Mouse (Mus musculus) CH12.LX (cell line): ENCODE measurements at regions not wholly inside any gene's neighbourhood (a gene's known extent, or its start where the extent isn't known, plus 50 kb on each side); places are given as distances from the start of the nearest gene placed in this dataset.
A peak's percentile ranks its signal among the peaks of the same experiment; 100 is the strongest.

Source experiments
- DNase-seq: peaks from one replicate; pipeline ENCODE4 v3.0.0-alpha.2; 2013; ENCODE audit errors: extremely low read depth
- H3K27ac ChIP-seq: 2 replicates; pipeline ENCODE4 v1.5.1; 2012; ENCODE audit warnings: low read depth, mild to moderate bottlenecking, control low read depth, moderate library complexity; ENCODE audit not compliant: insufficient read depth
- H3K27me3 ChIP-seq: replicated peaks from 2 replicates; pipeline ENCODE3; 2012; ENCODE audit warnings: inconsistent platforms
- H3K36me3 ChIP-seq, 2 experiments: replicated peaks in 1 of 2; 2 replicates each; pipeline versions ENCODE3 to v1.6.1; 2012; ENCODE audit warnings: inconsistent platforms in 1 of 2, low read length in 1 of 2, mild to moderate bottlenecking in 1 of 2, mixed read lengths in 1 of 2, moderate library complexity in 1 of 2; ENCODE audit not compliant: control insufficient read depth in 1 of 2, insufficient read depth in 1 of 2
- H3K4me1 ChIP-seq, 2 experiments: 2 replicates each; pipeline ENCODE4 v1.6.1; 2012; ENCODE audit warnings: inconsistent platforms in 1 of 2, moderate library complexity in 1 of 2; ENCODE audit not compliant: insufficient read depth in 2 of 2, control insufficient read depth in 1 of 2
- H3K4me2 ChIP-seq: 2 replicates; pipeline ENCODE4 v1.6.1; 2012; ENCODE audit warnings: low read depth, mild to moderate bottlenecking, control low read depth; ENCODE audit not compliant: poor library complexity, insufficient read depth, severe bottlenecking
- H3K4me3 ChIP-seq, 3 experiments: fragments of 150-350 bp in 1 of 3; sonication (generic) in 1 of 3; replicated peaks in 1 of 3; 2 replicates each; pipeline versions ENCODE3 to v1.5.1; 2011 to 2012; ENCODE audit warnings: low read depth in 2 of 3, low read length in 2 of 3, mild to moderate bottlenecking in 2 of 3, moderate library complexity in 2 of 3, control low read depth in 1 of 3, improper control_type of control experiment in 1 of 3, inconsistent platforms in 1 of 3, mixed read lengths in 1 of 3; ENCODE audit not compliant: poor library complexity in 1 of 3
- H3K79me2 ChIP-seq: replicated peaks from 2 replicates; pipeline ENCODE4 v1.6.1; 2012; ENCODE audit warnings: mild to moderate bottlenecking, moderate library complexity; ENCODE audit not compliant: control insufficient read depth, poor library complexity, insufficient read depth, severe bottlenecking; ENCODE audit errors: extremely low read depth
- H3K9ac ChIP-seq: 2 replicates; pipeline ENCODE4 v1.6.1; 2012; ENCODE audit warnings: low read depth, mild to moderate bottlenecking, control low read depth, moderate library complexity; ENCODE audit not compliant: insufficient read depth
- H3K9me3 ChIP-seq: replicated peaks from 2 replicates; pipeline ENCODE3; 2012; ENCODE audit warnings: low read length, inconsistent platforms, mixed read lengths
- CHD2 ChIP-seq: IDR thresholded peaks from 2 replicates; pipeline ENCODE4 v1.6.1; 2011; ENCODE audit warnings: low read length, improper control_type of control experiment
- CTCF ChIP-seq, 2 experiments: IDR thresholded peaks in 1 of 2; conservative IDR thresholded peaks in 1 of 2; 2 replicates each; pipeline ENCODE4 v1.5.1; 2011 to 2012; ENCODE audit warnings: low read depth in 2 of 2, low read length in 2 of 2, improper control_type of control experiment in 1 of 2, inconsistent platforms in 1 of 2, mild to moderate bottlenecking in 1 of 2, moderate library complexity in 1 of 2
- E2F4 ChIP-seq: IDR thresholded peaks from 2 replicates; pipeline ENCODE4 v1.6.1; 2011; ENCODE audit warnings: low read depth, low read length, improper control_type of control experiment; ENCODE audit not compliant: insufficient replicate concordance
- ELF1 ChIP-seq: IDR thresholded peaks from 2 replicates; pipeline ENCODE4 v1.6.1; 2014; ENCODE audit warnings: low read depth, mild to moderate bottlenecking, inconsistent platforms, low read length, improper control_type of control experiment
- IRF4 ChIP-seq: IDR thresholded peaks from 2 replicates; pipeline ENCODE4 v1.6.1; 2014; ENCODE audit warnings: low read depth, mild to moderate bottlenecking, inconsistent platforms, low read length, improper control_type of control experiment
- JUN ChIP-seq: IDR thresholded peaks from 2 replicates; pipeline ENCODE4 v1.6.1; 2011; ENCODE audit warnings: low read depth, mild to moderate bottlenecking, low read length, improper control_type of control experiment, moderate library complexity; ENCODE audit not compliant: insufficient read depth
- KAT2A ChIP-seq: IDR thresholded peaks from 2 replicates; pipeline ENCODE4 v1.6.1; 2012; ENCODE audit warnings: low read length, improper control_type of control experiment, inconsistent platforms; ENCODE audit not compliant: insufficient replicate concordance
- MAFK ChIP-seq: IDR thresholded peaks from 2 replicates; pipeline ENCODE4 v1.6.1; 2011; ENCODE audit warnings: low read length, improper control_type of control experiment; ENCODE audit not compliant: insufficient replicate concordance
- MAZ ChIP-seq: IDR thresholded peaks from 2 replicates; pipeline ENCODE4 v1.6.1; 2012; ENCODE audit warnings: low read depth, mild to moderate bottlenecking, inconsistent platforms, low read length, improper control_type of control experiment, moderate library complexity
- MEF2A ChIP-seq: IDR thresholded peaks from 2 replicates; pipeline ENCODE4 v1.6.1; 2014; ENCODE audit warnings: low read depth, mild to moderate bottlenecking, inconsistent platforms, low read length, improper control_type of control experiment, borderline replicate concordance
- MXI1 ChIP-seq: IDR thresholded peaks from 2 replicates; pipeline ENCODE4 v1.6.1; 2011; ENCODE audit warnings: mild to moderate bottlenecking, low read depth, low read length, improper control_type of control experiment
- NRF1 ChIP-seq: IDR thresholded peaks from 2 replicates; pipeline ENCODE4 v1.6.1; 2014; ENCODE audit warnings: low read depth, mild to moderate bottlenecking, inconsistent platforms, low read length, improper control_type of control experiment, moderate library complexity
- PAX5 ChIP-seq: IDR thresholded peaks from 2 replicates; pipeline ENCODE4 v1.6.1; 2012; ENCODE audit warnings: low read length, inconsistent platforms, mixed read lengths
- POLR2A ChIP-seq: IDR thresholded peaks from 2 replicates; pipeline ENCODE4 v1.6.1; 2011; ENCODE audit warnings: low read depth, mild to moderate bottlenecking, improper control_type of control experiment, low read length
- RAD21 ChIP-seq: IDR thresholded peaks from 2 replicates; pipeline ENCODE4 v1.6.1; 2011; ENCODE audit warnings: low read depth, mild to moderate bottlenecking, low read length, improper control_type of control experiment, moderate library complexity
- RCOR1 ChIP-seq: conservative IDR thresholded peaks from 2 replicates; pipeline ENCODE4 v1.6.1; 2012; ENCODE audit warnings: low read depth, mild to moderate bottlenecking, inconsistent platforms, low read length, improper control_type of control experiment
- SMC3 ChIP-seq: IDR thresholded peaks from 2 replicates; pipeline ENCODE4 v1.6.1; 2011; ENCODE audit warnings: low read depth, low read length, improper control_type of control experiment
- UBTF ChIP-seq: IDR thresholded peaks from 2 replicates; pipeline ENCODE4 v1.6.1; 2012; ENCODE audit warnings: low read depth, mild to moderate bottlenecking, inconsistent platforms, low read length, improper control_type of control experiment, moderate library complexity
- dilution Hi-C: fragments of 300-500 bp; cut with MboI; formaldehyde crosslinking; loops from 2 replicates; pipeline ENCODE4 v1.14.3; 2020; ENCODE audit warnings: low sequenced_read_pairs; ENCODE audit not compliant: extremely low pct_unique_long_range_greater_than_20kb, extremely low pct_ligation_motif_present
- in situ Hi-C: fragments of 300-500 bp; cut with MboI; formaldehyde crosslinking; loops from 3 replicates; pipeline ENCODE4 v1.14.3; 2019; ENCODE audit warnings: low sequenced_read_pairs, low pct_ligation_motif_present, low pct_unique_long_range_greater_than_20kb, mixed read lengths

DNA sequence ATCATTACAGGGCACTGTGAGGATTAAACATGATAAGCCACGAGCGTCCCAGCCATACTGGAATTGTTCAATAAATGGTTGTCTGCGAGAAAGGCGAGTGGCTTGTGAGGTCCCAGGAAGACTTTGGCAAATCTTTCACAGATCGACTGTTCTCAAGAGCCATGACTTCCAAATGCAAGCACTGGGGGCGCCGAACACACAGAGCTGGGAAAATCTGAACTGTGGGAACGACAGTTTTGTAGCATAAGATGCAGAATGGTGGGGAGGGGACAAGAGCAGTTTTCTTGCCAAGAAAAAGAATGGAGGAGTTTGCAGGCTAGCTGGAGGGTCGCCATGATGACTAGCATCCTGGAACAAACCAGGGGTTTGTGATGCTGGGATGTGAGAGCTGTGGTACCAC lies 300.8 kb downstream of the Bcor start:
- dilution Hi-C loops: no loop called here

DNA sequence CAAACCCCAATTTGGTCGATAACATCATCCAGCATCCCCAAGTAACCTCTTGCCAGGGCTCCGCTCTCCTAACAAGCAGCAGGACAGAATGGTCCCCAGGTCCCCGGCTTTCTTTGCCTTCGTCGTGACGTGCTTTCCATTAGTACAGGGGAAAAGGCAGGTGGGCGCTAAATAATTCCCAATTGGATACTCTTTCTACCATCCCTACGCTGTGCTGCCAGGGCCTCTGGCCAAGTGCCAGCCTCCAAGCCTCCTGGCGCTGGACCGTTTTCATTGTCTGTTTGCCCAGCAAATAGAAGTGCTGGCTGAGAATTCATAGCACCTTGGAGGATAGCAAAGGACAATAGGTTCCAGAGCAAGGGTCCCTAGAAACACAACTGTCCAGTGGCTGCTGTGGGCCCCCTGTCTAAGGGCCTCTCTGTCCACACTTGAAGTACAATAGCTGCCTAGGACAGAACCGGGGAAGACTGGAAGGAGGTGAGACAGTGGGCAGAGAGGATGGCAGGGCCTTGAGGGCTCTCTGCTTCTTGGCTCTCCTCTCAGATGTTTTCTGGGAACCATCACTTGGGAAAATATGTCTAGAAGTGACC lies 298.9 kb downstream of the Bcor start:
- TF ChIP-seq MXI1 (no peak), RCOR1 (no peak), MAZ (no peak), PAX5 (no peak), JUN (no peak), MEF2A (no peak), CHD2 (no peak), UBTF (no peak), ELF1 (no peak), NRF1 (no peak), MAFK (no peak)
- Histone ChIP-seq H3K9me3 (no peaks in the 10 kb centered on the region), H3K4me2 (no peak overlapping the region), H3K27me3 (no peaks in the 10 kb centered on the region), H3K4me3 (no peak overlapping the region), H3K36me3 (no peaks in the 10 kb centered on the region), H3K27ac (no peak overlapping the region), H3K79me2 (no peaks in the 10 kb centered on the region), H3K4me1 (peaks cover 3 to 4% of the 10 kb centered on the region in 2 experiments; a peak in 2 of 4 replicates), H3K9ac (no peak overlapping the region)
- in situ Hi-C loops (no loop called here), dilution Hi-C loops (no loop called here)
- no peak for DNase-seq

More for the DNA sequence above, 300.8 kb downstream of the Bcor start:
- H3K4me1 ChIP-seq: peaks cover 3 to 4% of the 10 kb centered on the region in 2 experiments; a peak in 2 of 4 replicates
- no peak overlapping the region for H3K4me3 ChIP-seq
- in situ Hi-C loops: no loop called here
- no peak overlapping the region for H3K4me2 ChIP-seq
- H3K9ac ChIP-seq: no peak overlapping the region
- H3K9me3 ChIP-seq: no peaks in the 10 kb centered on the region
- no peak for DNase-seq
- H3K27me3 ChIP-seq: no peaks in the 10 kb centered on the region
- no peaks in the 10 kb centered on the region for H3K36me3 ChIP-seq
- no peaks in the 10 kb centered on the region for H3K79me2 ChIP-seq
- no peak overlapping the region for H3K27ac ChIP-seq
- TF ChIP-seq RAD21: peak; percentile 8
- TF ChIP-seq SMC3: peak; percentile 20; the same call in 1 of the 2 replicates
- no peak for TF ChIP-seq IRF4
- TF ChIP-seq POLR2A: no peak
- no peak for TF ChIP-seq E2F4
- no peak for TF ChIP-seq KAT2A
- peak in 1 of 2 experiments; percentile 25; a peak in 2 of 4 replicates for TF ChIP-seq CTCF (conservative IDR thresholded peaks at IDR 0.05 in 1 of 2, IDR thresholded peaks at IDR 0.05 in 1 of 2; ENCODE audit: low read depth in 2 of 2, low read length in 2 of 2)
